Mouse (Mus musculus) B cell, adult 67 days (primary cell): ENCODE measurements around the gene Sycp3. TPM values are rescaled to one million over a fixed set of nuclear protein-coding genes. Genes with fewer than 3 reads are reported as not detected.

Experiments
- total RNA-seq, 2 experiments: library from RNA; stranded (reverse); gene quantifications; 4 replicates each; pipeline ENCODE4 v1.2.4; 2023

Sycp3 gene
- total RNA-seq = under 1 TPM in 1 of 2 experiments, not detected in 1; 0.68 TPM

DNA sequence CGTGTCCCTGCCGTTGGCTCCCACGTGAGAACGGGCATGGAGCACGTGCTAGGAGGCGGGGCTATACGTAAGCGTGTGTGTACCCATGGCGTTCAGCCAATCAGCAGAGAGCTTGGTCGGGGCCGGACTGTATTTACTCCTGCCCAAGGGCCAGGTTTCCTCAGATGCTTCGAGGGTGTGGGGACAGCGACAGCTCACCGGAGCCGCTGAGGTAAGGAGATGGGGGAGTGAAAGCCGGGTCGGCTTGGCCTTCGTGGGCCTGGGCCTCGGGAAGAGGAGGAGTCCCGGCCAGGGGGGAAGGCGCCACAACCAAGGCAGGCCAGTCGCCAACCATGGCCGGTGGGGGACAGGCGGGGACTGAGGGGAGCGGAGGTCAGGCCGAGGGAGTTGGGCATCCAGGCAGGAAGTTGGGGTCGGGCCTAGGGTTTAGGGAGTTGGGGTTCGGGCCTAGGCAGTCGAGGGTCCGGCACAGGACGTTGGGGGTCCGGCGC, at the start of gene Sycp3:
Gene Sycp3 (plus strand): TSS at position 68 of the 491 bp plus-strand sequence.

DNA sequence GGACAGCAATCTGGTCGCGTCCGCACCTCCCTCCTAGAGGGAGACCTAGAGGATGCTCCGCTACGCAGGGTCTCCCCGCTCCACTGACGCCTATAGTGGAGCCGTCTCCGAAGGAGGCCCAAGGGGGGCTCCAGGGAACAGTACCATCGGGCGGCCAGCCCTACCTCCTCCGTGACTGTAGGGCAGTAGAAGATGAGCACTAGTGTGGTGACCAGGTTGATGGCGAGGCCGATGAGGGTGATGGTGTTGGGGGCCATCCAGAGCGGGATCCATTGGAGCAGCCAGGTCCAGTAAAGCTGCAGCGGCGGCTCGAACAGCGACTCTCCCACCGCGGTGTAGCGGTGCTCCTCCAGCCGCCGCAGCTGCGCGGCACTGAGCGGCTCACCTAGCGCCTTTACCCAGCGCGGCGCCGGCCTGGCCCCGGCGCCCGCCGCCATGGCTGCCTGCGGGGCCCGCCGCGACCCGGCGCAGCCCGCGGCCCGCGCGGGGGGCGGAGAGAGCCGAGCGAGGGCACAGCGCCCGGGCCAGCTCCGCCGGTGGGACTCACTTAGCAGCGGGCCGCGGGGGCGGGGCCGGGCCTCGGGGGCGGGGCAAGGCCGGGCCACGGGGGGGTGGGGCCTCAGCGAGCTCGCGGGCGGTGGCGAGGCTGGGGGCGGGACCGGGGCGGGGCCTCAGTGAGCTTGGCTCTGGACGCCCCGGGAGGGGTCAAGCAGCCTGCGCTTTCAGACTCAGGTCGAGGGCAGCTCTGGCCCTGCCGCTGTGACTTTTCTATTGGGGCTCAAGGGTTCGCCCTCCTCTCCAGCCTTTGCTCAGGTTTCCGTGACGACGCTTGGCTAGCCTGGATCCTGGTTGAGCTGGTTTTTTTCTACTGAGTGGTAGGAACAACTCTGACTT, 44.3 kb downstream of the Sycp3 start, which contains the start of gene Chpt1:
Gene Chpt1 (minus strand): TSS at position 653 of the 894 bp plus-strand sequence.

Other genes starting within 250 kb of the Sycp3 start
- under 1 TPM; 0.39 to 0.67 TPM for gene Dram1, start 80.5 kb upstream of the Sycp3 start, total RNA-seq
- gene Gnptab, start 80.4 kb upstream of the Sycp3 start, total RNA-seq = 10 to 100 TPM; 44.6 to 54.1 TPM
- 1 to 10 TPM; 3.9 to 5.5 TPM for gene Chpt1, start 44.5 kb downstream of the Sycp3 start, total RNA-seq
- gene Mybpc1, start 145.6 kb downstream of the Sycp3 start, total RNA-seq = 1 to 10 TPM; 1.3 to 2.3 TPM
- gene Spic, start 225.4 kb downstream of the Sycp3 start, total RNA-seq = 10 to 100 TPM in 1 of 2 experiments, 1 to 10 TPM in 1; 9.1 to 17.2 TPM